Mouse (Mus musculus) telencephalon, adult 2 months (tissue): ENCODE results near the gene Epha1.
A peak's percentile ranks its signal among the peaks of the same experiment; 100 is the strongest.

Source experiments
- DNase-seq: peaks from one replicate; pipeline ENCODE4 v3.0.0-alpha.2; 2011; ENCODE audit warnings: low read depth, low spot score

The Epha1 gene

GRCm38 (mm10) chr6:42354076-42355019, 18.7 kb downstream of the Epha1 start:
- DNase-seq: peak; percentile 49

- no peak for DNase-seq
These were observed 19.9 kb downstream of the Epha1 start for GRCm38 (mm10) chr6:42353180-42353579.

- DNase-seq: no peak
These were observed 20.6 kb downstream of the Epha1 start for GRCm38 (mm10) chr6:42352486-42352846.

- no peak for DNase-seq
These were observed 21.1 kb downstream of the Epha1 start for GRCm38 (mm10) chr6:42351776-42352485.

- DNase-seq: no peak
These were observed 21.9 kb downstream of the Epha1 start for GRCm38 (mm10) chr6:42350968-42351775.

- no peak for DNase-seq
These were observed 22.8 kb downstream of the Epha1 start for GRCm38 (mm10) chr6:42350021-42350967.

GRCm38 (mm10) chr6:42349426-42350020, 23.5 kb downstream of the Epha1 start, which contains the start of gene Zyx:
Zyx (plus strand) TSS chr6:42349630.
- DNase-seq: peak; percentile 58

- no peak for DNase-seq
These were observed 24.1 kb downstream of the Epha1 start for GRCm38 (mm10) chr6:42349006-42349425.

- DNase-seq: no peak
These were observed 24.6 kb downstream of the Epha1 start for GRCm38 (mm10) chr6:42348281-42349005.

GRCm38 (mm10) chr6:42344255-42344654, 28.8 kb downstream of the Epha1 start:
- no peak for DNase-seq

- no peak for DNase-seq
These were observed 29.5 kb downstream of the Epha1 start for GRCm38 (mm10) chr6:42343361-42344120.

- DNase-seq: no peak
These were observed 30.9 kb downstream of the Epha1 start for GRCm38 (mm10) chr6:42342171-42342570.

- DNase-seq: no peak
These were observed 33.1 kb downstream of the Epha1 start for GRCm38 (mm10) chr6:42339981-42340380.

GRCm38 (mm10) chr6:42339189-42339588, 33.9 kb downstream of the Epha1 start:
- no peak for DNase-seq

GRCm38 (mm10) chr6:42330946-42331345, 42.1 kb downstream of the Epha1 start:
- DNase-seq: no peak

- DNase-seq: no peak
These were observed 42.9 kb downstream of the Epha1 start for GRCm38 (mm10) chr6:42330216-42330615.

- DNase-seq: no peak
These were observed 44.3 kb downstream of the Epha1 start for GRCm38 (mm10) chr6:42328757-42329156.

GRCm38 (mm10) chr6:42326509-42326908, 46.6 kb downstream of the Epha1 start:
- no peak for DNase-seq

GRCm38 (mm10) chr6:42325268-42325609, 47.8 kb downstream of the Epha1 start:
- no peak for DNase-seq
